Mouse (Mus musculus): ENCODE data around the gene Bhlhe23.
A peak's percentile ranks its signal among the peaks of the same experiment; 100 is the strongest.

Bhlhe23 gene

GRCm38 (mm10) chr2:180776793-180777192 lies at the start of gene Bhlhe23:
Gene Bhlhe23, minus strand, starts transcription at chr2:180776900.
- DNase-seq (ENCODE audit: low spot score): no peak

GRCm38 (mm10) chr2:180825147-180825941 lies 48.6 kb upstream of the Bhlhe23 start:
- no peak for DNase-seq (ENCODE audit: low spot score)

- no peak for DNase-seq (ENCODE audit: low spot score)
These were observed 48.0 kb upstream of the Bhlhe23 start for GRCm38 (mm10) chr2:180824724-180825123.

GRCm38 (mm10) chr2:180824061-180824460 lies 47.4 kb upstream of the Bhlhe23 start:
- no peak for DNase-seq (ENCODE audit: low spot score)

- no peak for DNase-seq (ENCODE audit: low spot score)
These were observed 45.8 kb upstream of the Bhlhe23 start for GRCm38 (mm10) chr2:180822476-180822875.

GRCm38 (mm10) chr2:180819504-180819903 lies 42.8 kb upstream of the Bhlhe23 start:
- no peak for DNase-seq (ENCODE audit: low spot score)

GRCm38 (mm10) chr2:180816440-180817065 lies 39.9 kb upstream of the Bhlhe23 start:
- no peak for DNase-seq (ENCODE audit: low spot score)

- DNase-seq (ENCODE audit: low spot score): no peak
These were observed 37.4 kb upstream of the Bhlhe23 start for GRCm38 (mm10) chr2:180813982-180814568.

- DNase-seq (ENCODE audit: low spot score): no peak
These were observed 34.3 kb upstream of the Bhlhe23 start for GRCm38 (mm10) chr2:180811002-180811401.

- DNase-seq (ENCODE audit: low spot score): no peak
These were observed 32.8 kb upstream of the Bhlhe23 start for GRCm38 (mm10) chr2:180809510-180809909.

GRCm38 (mm10) chr2:180805966-180806365 lies 29.3 kb upstream of the Bhlhe23 start:
- DNase-seq (ENCODE audit: low spot score): no peak

GRCm38 (mm10) chr2:180796008-180796407 lies 19.3 kb upstream of the Bhlhe23 start:
- no peak for DNase-seq (ENCODE audit: low spot score)

GRCm38 (mm10) chr2:180795597-180795996 lies 18.9 kb upstream of the Bhlhe23 start:
- DNase-seq (ENCODE audit: low spot score): no peak

GRCm38 (mm10) chr2:180794422-180794821 lies 17.7 kb upstream of the Bhlhe23 start:
- no peak for DNase-seq (ENCODE audit: low spot score)

- no peak for DNase-seq (ENCODE audit: low spot score)
These were observed 15.0 kb upstream of the Bhlhe23 start for GRCm38 (mm10) chr2:180791674-180792073.

GRCm38 (mm10) chr2:180788843-180789242 lies 12.1 kb upstream of the Bhlhe23 start:
- no peak for DNase-seq (ENCODE audit: low spot score)

GRCm38 (mm10) chr2:180788386-180788785 lies 11.7 kb upstream of the Bhlhe23 start:
- no peak for DNase-seq (ENCODE audit: low spot score)

- DNase-seq (ENCODE audit: low spot score): no peak
These were observed 11.0 kb upstream of the Bhlhe23 start for GRCm38 (mm10) chr2:180787566-180788232.

- DNase-seq (ENCODE audit: low spot score): peak; percentile 26
These were observed 10.0 kb upstream of the Bhlhe23 start for GRCm38 (mm10) chr2:180786732-180787131.

- DNase-seq (ENCODE audit: low spot score): no peak
These were observed 3.6 kb upstream of the Bhlhe23 start for GRCm38 (mm10) chr2:180780282-180780681.

GRCm38 (mm10) chr2:180779226-180780104 lies 2.8 kb upstream of the Bhlhe23 start:
- DNase-seq (ENCODE audit: low spot score): peak; percentile 42

GRCm38 (mm10) chr2:180775641-180776040 lies 1.1 kb downstream of the Bhlhe23 start:
- no peak for DNase-seq (ENCODE audit: low spot score)
